Mouse (Mus musculus) C3H10T1/2 (cell line): ENCODE measurements around the gene Srp9. TPM values are rescaled to one million over a fixed set of nuclear protein-coding genes. Genes with fewer than 3 reads are reported as not detected.

Source experiments
- polyA plus RNA-seq, 2 experiments: library from polyadenylated mRNA; unstranded; fragments of >200 nt; fragmentation: generic; extraction: Trizol; gene quantifications; one replicate each; pipeline ENCODE4 v1.2.1; 2012; ENCODE audit warnings: missing spikeins in 2 of 2

The Srp9 gene
- 10 to 100 TPM; 11.1 to 73.2 TPM for polyA plus RNA-seq

DNA sequence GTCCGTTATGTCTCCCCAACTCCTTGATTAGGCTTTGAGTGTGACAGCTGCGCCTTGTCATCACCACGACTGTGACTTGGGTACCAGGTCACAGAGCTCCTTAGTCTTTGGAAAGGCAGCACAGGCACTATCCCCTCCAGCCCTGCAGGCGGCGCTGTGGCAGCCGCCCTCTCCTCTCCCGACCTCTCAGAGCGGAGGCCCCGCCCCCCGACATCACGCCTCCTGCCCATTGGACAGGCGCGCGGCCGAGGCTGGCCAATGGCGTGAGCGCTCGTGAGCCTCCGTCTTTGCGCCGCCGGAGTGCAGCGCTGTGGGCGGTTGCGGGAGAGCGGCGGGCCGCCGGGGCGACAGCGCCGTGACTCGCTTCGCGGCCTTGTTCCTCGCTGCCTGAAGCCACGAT, at the start of gene Srp9:
Gene Srp9, plus strand, starts transcription at position 232 of the 400 bp plus-strand sequence.

DNA sequence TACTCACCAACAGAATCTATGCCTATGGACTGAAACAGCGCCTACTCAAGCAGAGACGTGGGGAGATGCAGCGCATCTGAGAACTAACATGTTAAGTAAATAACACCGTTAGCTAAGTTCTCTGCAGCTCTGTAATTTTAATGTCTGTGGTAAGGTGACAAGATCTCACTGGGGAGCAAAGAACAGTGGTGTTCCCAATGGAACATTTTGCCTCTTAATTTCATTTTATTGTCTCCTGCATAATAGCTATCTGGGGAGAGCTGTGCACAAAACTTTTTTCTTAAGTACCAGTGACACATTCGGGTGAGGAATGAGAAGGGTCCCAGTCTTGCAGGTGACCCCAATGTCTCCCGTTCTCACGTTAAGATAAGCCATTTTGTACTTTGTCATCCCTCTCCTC, 39.8 kb downstream of the Srp9 start, which contains the start of gene Vmn1r1:
Gene Vmn1r1, minus strand, starts transcription at position 101 of the 400 bp plus-strand sequence.

Other genes starting within 250 kb of the Srp9 start
- gene Enah, start 104.7 kb upstream of the Srp9 start, polyA plus RNA-seq, result 10 to 100 TPM in 1 of 2 experiments, 1 to 10 TPM in 1; 2.0 to 17.7 TPM
- gene Vmn1r1, start 39.7 kb downstream of the Srp9 start, polyA plus RNA-seq, result not detected
- 10 to 100 TPM; 35.2 to 78.6 TPM for gene Degs1, start 158.1 kb downstream of the Srp9 start, polyA plus RNA-seq
- gene Fbxo28, start 216.9 kb downstream of the Srp9 start, polyA plus RNA-seq, result 1 to 10 TPM; 3.7 to 10.0 TPM